17 mouse cellular contexts compared by ENCODE assay signal in genomic region chr11:81426857-81427256, GRCm38 (mm10).
DNase-seq lines count a peak whose midpoint lies in the region; ATAC-seq and TF ChIP-seq lines count a peak whose summit lies in the region.
"Had no signal": no experiment of that assay in that cellular context is flagged by ENCODE, and none has a peak within 500 bp of the region (broad histone marks: within the 10 kb centered on the region; RNA-seq: fewer than 3 reads in every experiment).

No protein-coding gene starts in this region.

- 30% methylated on average over 14 of the region's 14 CpGs for WGBS in forebrain, postnatal 0 days
- WGBS in forebrain, embryonic 12.5 days: 61% methylated on average over 14 of the region's 14 CpGs
- WGBS in limb, embryonic 14.5 days: 32% methylated on average over 14 of the region's 14 CpGs
- 54% methylated on average over 14 of the region's 14 CpGs for WGBS in intestine, embryonic 16.5 days

- no peak overlapping the region for H3K4me2 ChIP-seq in forebrain, postnatal 0 days (ENCODE audit: low read depth)
- H3K4me2 ChIP-seq in forebrain, embryonic 12.5 days: no peak overlapping the region
- H3K4me2 ChIP-seq in limb, embryonic 14.5 days (replicated peaks; ENCODE audit: low read depth, low read length, severe bottlenecking): no peak overlapping the region; the same call in 1 of the 2 replicates
- no peak overlapping the region for H3K4me2 ChIP-seq in intestine, embryonic 16.5 days (ENCODE audit: low read depth, low read length)

- ATAC-seq in forebrain, postnatal 0 days: peak; percentile 43; the same call in 1 of the 2 replicates
- ATAC-seq in forebrain, embryonic 12.5 days (ENCODE audit: low FRiP score): no peak
- no peak for ATAC-seq in limb, embryonic 14.5 days (ENCODE audit: low FRiP score, low read depth)
- no peak for ATAC-seq in intestine, embryonic 16.5 days
- no peak for ATAC-seq in CD4-positive, CD25-positive, alpha-beta regulatory T cell, adult 4 months

- H3K4me3 ChIP-seq in forebrain, postnatal 0 days (ENCODE audit: low read depth, low read length): no peak overlapping the region
- H3K4me3 ChIP-seq in forebrain, embryonic 12.5 days (replicated peaks): no peak overlapping the region
- H3K4me3 ChIP-seq in limb, embryonic 14.5 days (replicated peaks; ENCODE audit: low read length): no peak overlapping the region
- H3K4me3 ChIP-seq in intestine, embryonic 16.5 days (ENCODE audit: low read length): no peak overlapping the region

- no peak for TF ChIP-seq CTCF in forebrain, postnatal 0 days (IDR thresholded peaks at IDR 0.05; ENCODE audit: low read depth)
- no peak for TF ChIP-seq CTCF in brain, embryonic 14.5 days (IDR thresholded peaks at IDR 0.05; ENCODE audit: borderline replicate concordance, extremely low read depth, insufficient read depth, insufficient read length)

- no peaks in the 10 kb centered on the region for H3K27me3 ChIP-seq in forebrain, postnatal 0 days (ENCODE audit: insufficient read depth, low read length)
- H3K27me3 ChIP-seq in forebrain, embryonic 12.5 days: no peaks in the 10 kb centered on the region
- H3K27me3 ChIP-seq in limb, embryonic 14.5 days (ENCODE audit: control insufficient read depth, insufficient read depth, low read length): no peaks in the 10 kb centered on the region
- no peaks in the 10 kb centered on the region for H3K27me3 ChIP-seq in intestine, embryonic 16.5 days (replicated peaks; ENCODE audit: control insufficient read depth, insufficient read depth, low read length)

- TF ChIP-seq POLR2A in brain, embryonic 14.5 days (IDR thresholded peaks at IDR 0.05; ENCODE audit: borderline replicate concordance, extremely low read depth, insufficient read depth, insufficient read length, poor library complexity, severe bottlenecking): no peak
- TF ChIP-seq POLR2A in limb, embryonic 14.5 days (IDR thresholded peaks at IDR 0.05; ENCODE audit: borderline replicate concordance, extremely low read depth, insufficient read depth, insufficient read length): no peak

- H3K9me3 ChIP-seq in forebrain, postnatal 0 days (ENCODE audit: low read length): no peaks in the 10 kb centered on the region
- no peaks in the 10 kb centered on the region for H3K9me3 ChIP-seq in forebrain, embryonic 12.5 days
- no peaks in the 10 kb centered on the region for H3K9me3 ChIP-seq in limb, embryonic 14.5 days (ENCODE audit: control insufficient read depth, low read length)
- H3K9me3 ChIP-seq in intestine, embryonic 16.5 days (ENCODE audit: control insufficient read depth, low read length): no peaks in the 10 kb centered on the region

- H3K36me3 ChIP-seq in forebrain, postnatal 0 days (ENCODE audit: insufficient read depth): no peaks in the 10 kb centered on the region
- no peaks in the 10 kb centered on the region for H3K36me3 ChIP-seq in forebrain, embryonic 12.5 days (replicated peaks)
- H3K36me3 ChIP-seq in limb, embryonic 14.5 days (ENCODE audit: control insufficient read depth, insufficient read depth, low read length): no peaks in the 10 kb centered on the region
- H3K36me3 ChIP-seq in intestine, embryonic 16.5 days (ENCODE audit: control insufficient read depth, insufficient read depth, low read length): no peaks in the 10 kb centered on the region
- H3K36me3 ChIP-seq: G1E had no signal

- peak; percentile 66 for DNase-seq in forebrain, postnatal 0 days
- DNase-seq in lung, postnatal 10 days: peak; percentile 16
- DNase-seq in lung, postnatal 36 days: no peak
- DNase-seq in brain, embryonic 14.5 days (ENCODE audit: low read depth): peak; percentile 90
- peak; percentile 22 for DNase-seq in limb, embryonic 14.5 days (ENCODE audit: low spot score)
- DNase-seq: cerebellum, adult 8-10 months; gastrocnemius, postnatal 36 days; kidney, adult 8-10 months; kidney, postnatal 36 days; liver; lung, adult 2 months; thymus, postnatal 14 days had no signal

- H3K4me1 ChIP-seq in forebrain, postnatal 0 days (ENCODE audit: insufficient read depth): no peaks in the 10 kb centered on the region; the same call in 1 of the 2 replicates
- no peaks in the 10 kb centered on the region for H3K4me1 ChIP-seq in forebrain, embryonic 12.5 days
- H3K4me1 ChIP-seq in limb, embryonic 14.5 days (ENCODE audit: control insufficient read depth, insufficient read depth, low read length): peaks cover 5% of the 10 kb centered on the region; the same call in 1 of the 2 replicates
- no peaks in the 10 kb centered on the region for H3K4me1 ChIP-seq in intestine, embryonic 16.5 days (ENCODE audit: control insufficient read depth, insufficient read depth, low read length)

- no peak overlapping the region for H3K9ac ChIP-seq in forebrain, postnatal 0 days
- H3K9ac ChIP-seq in forebrain, embryonic 12.5 days: no peak overlapping the region
- no peak overlapping the region for H3K9ac ChIP-seq in limb, embryonic 14.5 days (ENCODE audit: low read depth, low read length, severe bottlenecking)
- H3K9ac ChIP-seq in intestine, embryonic 16.5 days (ENCODE audit: low read depth, low read length): no peak overlapping the region

- no peak overlapping the region for H3K27ac ChIP-seq in forebrain, postnatal 0 days (ENCODE audit: low read depth, low read length)
- H3K27ac ChIP-seq in forebrain, embryonic 12.5 days: no peak overlapping the region
- no peak overlapping the region for H3K27ac ChIP-seq in limb, embryonic 14.5 days (replicated peaks; ENCODE audit: low read depth, low read length)
- H3K27ac ChIP-seq in intestine, embryonic 16.5 days (ENCODE audit: low read length): no peak overlapping the region
- H3K27ac ChIP-seq: stomach, postnatal 0 days had no signal
